Mouse (Mus musculus) embryonic fibroblast, embryonic 13.5 days (primary cell): Measurements from ENCODE around the gene Hand1.

Source experiments
- CTCF ChIP-seq: IDR thresholded peaks from 2 replicates; pipeline ENCODE4 v1.5.1; 2011; ENCODE audit warnings: mild to moderate bottlenecking, control low read depth, low read length, moderate library complexity, borderline replicate concordance; ENCODE audit not compliant: insufficient read depth
- POLR2A ChIP-seq: IDR thresholded peaks from 2 replicates; pipeline ENCODE4 v1.6.1; 2011; ENCODE audit warnings: low read depth, mild to moderate bottlenecking, control low read depth, low read length, moderate library complexity

GRCm38 (mm10) chr11:57853571-57853970 is 21.0 kb upstream of the Hand1 start:
- no peak for TF ChIP-seq POLR2A
- no peak for TF ChIP-seq CTCF
